Mouse (Mus musculus) right cerebral cortex, adult 2 months (tissue): ENCODE data around the gene Xab2.
A peak's percentile ranks its signal among the peaks of the same experiment; 100 is the strongest.

ENCODE experiments used
- DNase-seq, 2 experiments: peaks; one replicate each; pipeline ENCODE4 v3.0.0; 2021 to 2022; ENCODE audit warnings: low spot score in 2 of 2

The Xab2 gene

DNA sequence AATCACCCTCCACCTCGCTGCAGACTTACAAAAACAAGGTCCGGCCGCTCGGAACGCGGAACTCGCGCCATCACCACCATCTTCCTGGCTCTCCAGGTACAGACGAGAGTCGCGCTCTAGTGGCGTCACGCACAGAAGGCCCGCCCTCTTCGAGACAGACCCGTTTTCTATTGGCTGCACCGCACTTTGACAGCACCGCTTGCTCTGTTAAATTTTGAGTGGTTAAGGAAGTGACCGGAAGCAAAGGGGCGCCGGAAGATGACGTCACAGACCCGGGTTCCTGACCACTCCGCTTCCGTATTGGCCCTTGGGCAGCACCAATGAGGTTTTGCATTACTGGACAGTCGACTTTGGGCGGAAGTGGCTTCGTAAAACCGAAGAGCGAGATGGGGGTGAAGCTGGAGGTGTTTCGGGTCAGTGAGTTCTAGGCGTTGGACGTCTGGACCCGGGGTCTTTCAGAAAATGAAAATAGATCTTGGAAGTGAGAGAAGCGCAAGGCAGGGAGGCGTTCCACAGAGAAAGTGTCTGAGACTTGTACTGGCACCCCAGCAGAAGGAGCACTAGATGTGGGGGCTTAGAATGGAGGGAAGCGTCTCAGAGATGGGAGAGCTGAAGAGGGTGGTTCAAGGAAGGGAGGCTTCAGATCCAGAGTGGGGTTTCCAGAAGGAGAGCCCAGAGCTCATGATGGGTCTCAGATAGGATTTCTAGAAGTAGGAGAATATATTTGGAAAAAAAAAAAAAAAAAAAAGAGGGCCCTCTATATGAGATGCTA, at the start of gene Xab2, which contains the start of gene Pet100:
TSS of gene Xab2 (minus strand) at position 118 of the 772 bp plus-strand sequence.
TSS of gene Pet100 (plus strand) at position 350 of the 772 bp plus-strand sequence.
- peak; percentile 99 to 100 for DNase-seq

DNA sequence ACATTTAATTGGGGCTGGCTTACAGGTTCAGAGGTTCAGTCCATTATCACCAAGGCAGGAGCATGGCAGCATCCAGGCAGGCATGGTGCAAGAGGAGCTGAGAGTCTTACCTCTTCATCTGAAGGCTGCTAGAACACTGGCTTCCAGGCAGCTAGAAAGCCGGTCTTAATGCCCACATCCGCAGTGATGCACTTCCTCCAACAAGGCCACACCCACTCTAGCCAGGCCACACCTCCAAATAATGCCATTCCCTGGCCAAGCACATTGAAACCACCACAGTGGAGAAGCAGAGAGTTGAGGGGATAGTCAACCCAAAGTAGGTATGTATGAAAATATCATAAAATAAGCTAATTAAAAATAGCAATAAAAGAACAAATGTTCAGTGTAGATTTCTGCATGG, 49.3 kb upstream of the Xab2 start:
- no peak for DNase-seq

DNA sequence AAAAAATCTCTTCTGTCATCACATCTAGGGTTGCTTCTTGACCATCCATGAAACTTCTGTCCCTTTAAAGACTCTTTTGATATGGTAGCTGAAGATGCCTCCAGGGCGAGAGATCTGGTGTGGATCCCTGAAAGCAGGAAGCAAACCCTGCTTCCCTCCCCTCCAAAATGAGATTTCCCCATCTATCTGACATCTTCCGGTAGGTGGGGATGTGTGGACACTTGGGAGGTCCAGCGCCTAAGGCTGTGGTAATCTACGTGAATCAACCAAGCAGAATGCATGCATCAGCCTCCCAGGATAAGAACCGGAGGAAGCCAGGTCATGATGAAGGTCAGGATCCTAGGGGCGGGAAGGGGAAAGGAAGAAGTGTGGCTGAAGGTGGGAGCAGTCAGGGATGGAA, 44.4 kb upstream of the Xab2 start, which contains the start of gene Mcemp1:
TSS of gene Mcemp1 (plus strand) at position 248 of the 400 bp plus-strand sequence.
- no peak for DNase-seq

DNA sequence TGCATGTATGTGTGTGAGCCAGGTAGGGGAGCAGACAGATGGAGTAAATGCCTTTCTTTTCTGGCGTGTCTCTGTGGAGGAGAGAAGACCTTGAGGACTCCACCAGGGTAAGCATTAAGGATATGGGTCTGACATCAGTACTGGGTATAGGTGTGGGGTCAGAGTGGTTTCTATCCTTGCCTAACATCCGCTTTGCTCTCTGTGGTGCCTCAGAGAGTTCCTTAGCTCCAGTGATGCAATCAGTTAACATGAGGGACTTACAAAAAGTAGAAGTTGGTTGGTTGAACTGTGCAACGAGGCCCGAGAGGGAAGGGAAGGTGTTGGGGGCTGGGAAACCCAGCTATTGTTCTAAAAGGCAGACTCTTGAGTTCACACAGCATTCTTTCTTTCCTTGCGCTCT, 43.3 kb upstream of the Xab2 start:
- DNase-seq: no peak

DNA sequence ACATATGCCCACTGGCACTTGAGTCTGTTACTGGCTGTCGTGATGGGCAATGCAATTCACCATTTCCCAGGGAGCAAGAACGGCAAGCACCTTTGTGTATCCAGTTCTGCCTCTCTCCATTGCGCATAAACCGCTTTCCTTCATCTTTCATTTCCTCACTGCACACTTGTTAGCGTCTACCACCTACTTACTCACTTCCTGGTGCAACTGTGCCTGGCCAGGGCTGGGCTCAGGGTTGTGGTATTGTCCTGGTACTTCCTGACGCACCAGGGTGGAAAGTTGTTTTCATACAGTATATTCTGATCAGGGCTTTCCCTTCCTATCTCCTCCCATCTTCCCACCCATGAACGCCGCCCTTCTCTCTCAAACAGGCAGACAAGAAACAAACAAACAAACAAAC, 39.8 kb upstream of the Xab2 start:
- DNase-seq: no peak

DNA sequence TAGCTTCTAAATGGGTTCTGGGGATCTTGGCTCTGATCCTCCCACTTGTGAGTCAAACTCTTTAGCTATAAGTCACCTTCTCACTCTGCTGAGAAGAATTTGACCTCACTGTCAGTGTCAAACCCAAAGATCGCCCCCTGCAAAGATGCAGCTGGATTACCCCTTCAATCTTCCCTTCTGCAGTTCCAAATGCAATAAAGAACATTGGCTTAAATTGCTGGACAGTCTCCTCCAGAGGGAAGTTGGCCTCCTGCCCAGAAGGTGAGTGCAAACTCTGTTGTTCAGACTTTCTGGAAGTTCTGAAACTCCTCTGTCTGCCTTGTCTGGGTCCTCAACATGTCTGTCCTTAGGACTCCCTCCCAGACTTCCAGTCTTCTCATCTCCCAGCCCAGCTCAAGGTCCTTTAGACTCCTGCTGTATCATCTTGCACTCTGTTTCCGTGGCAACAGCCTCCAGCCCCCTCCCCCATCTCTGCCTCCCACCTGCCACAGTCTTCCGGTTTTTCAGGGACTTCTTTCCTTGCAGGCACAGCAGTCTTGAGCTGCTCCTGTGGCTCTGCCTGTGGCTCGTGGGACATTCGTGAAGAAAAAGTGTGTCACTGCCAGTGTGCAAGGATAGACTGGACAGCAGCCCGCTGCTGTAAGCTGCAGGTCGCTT, 35.7 kb upstream of the Xab2 start:
- DNase-seq: peak; percentile 47 to 51

DNA sequence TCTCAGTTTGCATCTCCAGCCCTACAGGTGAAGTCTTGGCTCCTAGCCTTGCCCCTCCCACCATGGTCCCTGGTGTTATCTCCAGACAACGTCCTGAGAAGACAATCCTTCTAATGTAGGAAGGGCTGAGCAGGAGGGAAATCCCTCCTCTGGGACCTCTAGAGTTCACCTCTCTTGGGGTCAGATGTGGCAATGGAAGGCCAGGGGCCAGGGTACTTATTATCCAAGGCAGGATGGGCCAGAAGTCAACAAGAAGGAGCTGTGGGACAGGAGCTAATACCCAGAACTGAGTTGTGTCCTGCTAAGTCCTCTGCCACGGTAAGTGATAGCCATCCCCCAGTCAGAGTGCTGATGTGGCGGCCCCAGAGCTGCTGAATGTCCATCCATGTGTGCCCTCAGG, 34.4 kb upstream of the Xab2 start, which contains the start of gene Retn:
TSS of gene Retn (plus strand) at position 245 of the 400 bp plus-strand sequence.
- no peak for DNase-seq

DNA sequence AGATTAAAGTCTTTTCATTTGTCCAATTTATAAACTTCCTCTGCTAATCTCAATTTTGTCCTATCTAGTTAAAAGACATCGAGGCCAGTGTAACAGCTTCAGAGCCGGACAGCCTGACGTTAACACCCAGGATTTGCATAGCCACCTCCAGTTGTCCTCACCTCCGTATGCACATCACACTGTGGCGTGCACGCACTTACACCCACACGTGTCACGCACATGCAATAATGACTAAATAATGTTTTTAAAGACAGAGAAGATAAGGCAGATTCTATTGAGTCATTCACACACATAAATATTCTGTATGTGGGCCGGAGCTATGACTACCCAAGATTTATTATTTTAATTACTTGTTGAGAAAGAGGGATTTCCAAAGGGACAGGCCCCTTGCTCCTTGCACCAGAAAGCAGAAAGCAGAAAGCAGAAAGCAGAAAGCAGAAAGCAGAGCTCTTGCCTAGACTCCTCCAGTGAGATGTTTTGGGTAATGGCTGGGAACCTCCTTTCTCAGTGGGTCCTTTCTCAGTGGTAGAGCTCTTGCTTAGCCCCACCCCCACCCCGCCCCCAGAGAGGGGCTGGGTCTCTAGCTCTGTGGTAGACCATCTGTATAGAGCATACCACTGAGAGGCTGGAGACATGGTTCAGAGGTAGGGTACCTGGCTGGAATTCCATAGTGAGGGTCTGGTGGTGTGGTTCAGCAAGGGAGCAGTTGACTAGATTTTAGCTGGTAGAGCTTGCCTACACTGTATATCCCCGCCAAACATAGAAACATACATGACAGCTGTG, 33.8 kb upstream of the Xab2 start:
- peak; percentile 25 to 31 for DNase-seq

DNA sequence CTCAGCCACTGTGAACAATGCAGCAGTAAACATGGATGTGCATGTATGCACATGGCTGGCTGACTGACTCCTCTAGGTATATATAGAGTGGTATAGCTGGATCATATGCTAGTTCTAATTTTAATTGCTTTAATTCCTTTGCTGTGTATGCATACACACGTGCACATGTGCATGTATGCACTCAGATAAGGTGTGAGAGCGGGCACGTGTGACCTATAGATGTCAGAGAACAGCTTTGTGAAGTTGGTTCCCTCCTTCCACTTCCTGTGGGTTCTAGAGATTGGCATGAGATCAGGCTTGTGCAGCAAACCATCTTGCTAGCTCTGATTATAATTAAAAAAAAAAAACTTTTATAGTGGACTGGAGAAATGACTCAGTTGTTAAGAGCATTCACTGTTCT, 31.7 kb upstream of the Xab2 start:
- DNase-seq: no peak

DNA sequence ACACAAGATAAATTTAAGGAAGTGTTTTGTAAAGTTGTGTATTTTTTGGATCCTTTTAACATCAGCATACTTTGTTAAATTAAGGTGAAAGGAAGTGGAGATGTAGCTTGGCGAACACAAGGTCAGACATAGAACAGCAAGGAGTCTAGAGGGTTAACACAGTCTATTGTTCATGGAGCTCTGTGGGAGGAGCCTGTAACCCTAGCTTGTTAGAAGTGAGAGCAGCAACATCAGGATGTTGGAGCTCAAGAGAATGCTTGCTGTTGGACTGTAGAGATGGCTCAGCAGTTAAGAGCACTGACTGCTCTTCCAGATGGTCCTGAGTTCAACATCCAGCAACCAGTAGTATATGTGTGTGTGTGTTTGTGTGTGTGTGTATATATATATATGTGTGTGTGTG, 27.9 kb upstream of the Xab2 start:
- DNase-seq: no peak

DNA sequence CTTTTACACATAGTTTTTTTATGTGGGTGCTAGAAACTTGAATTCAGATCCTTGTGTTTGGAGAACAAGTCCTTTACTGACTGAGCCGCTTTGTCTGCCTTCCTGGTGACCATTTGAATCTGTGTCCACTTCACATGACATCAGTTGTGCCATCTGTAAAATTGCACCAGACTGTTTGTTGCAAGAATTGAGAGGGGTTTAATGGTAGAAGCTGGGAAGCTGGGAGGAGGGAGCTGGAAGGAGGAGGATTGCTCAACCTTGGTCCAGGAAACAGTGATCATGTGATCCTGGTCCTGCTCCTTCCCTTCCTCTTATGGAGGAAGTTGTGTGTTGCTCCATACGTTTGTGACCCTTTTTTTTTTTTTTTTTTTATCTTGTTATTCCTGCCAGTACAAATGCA, 27.2 kb upstream of the Xab2 start:
- no peak for DNase-seq

DNA sequence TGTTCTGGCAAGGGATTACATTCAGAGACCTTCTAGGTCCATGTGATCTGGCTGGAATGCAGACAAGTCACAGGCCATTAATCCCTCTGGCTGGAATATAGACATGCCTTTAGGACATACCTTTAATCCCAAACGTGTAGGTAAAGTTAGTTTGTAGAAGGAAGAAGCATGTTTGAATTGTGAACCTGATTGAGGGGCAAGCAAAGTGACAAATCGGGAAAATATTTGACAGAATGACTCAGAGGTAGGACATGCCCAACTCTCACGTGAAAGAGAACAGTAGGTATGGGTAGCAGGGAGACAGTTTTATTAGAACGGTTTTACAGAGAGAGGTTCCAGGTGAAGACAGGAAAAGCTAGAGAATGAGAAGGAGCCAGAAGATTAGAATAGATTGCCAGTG, 26.4 kb upstream of the Xab2 start:
- no peak for DNase-seq

DNA sequence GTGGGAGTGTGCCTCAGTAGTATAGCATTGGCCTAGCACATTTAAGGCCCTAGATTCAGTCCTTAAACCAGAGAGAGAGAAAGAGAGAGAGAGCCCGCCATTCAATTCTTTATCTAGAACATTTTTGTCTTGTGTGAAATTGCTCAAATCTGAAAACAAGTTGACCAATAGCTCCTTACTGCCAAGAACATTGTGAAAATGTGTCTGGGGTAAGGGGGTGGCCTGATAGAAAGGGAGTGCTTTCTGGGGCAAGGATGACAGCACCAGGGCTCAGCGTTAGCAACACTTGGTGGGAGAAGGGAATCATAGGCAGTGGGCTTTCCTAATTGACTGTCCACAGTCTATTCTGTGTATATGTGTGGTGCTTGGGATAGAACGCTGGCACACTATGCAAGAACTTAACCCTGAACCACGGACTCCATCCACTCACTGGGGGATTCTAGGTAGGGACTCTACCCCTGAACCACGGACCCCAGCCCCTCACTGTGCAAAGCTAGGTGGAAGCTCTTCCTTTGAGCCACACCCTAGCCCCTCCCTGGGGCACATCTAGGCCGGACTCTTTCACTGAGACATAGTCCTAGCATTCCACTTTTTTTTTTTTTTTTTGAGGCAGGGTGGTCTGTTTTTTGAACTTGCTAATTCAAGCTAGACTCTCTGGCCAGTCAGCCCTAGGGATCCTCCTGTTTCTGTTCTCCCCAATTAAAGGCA, 25.9 kb upstream of the Xab2 start:
- DNase-seq: no peak

DNA sequence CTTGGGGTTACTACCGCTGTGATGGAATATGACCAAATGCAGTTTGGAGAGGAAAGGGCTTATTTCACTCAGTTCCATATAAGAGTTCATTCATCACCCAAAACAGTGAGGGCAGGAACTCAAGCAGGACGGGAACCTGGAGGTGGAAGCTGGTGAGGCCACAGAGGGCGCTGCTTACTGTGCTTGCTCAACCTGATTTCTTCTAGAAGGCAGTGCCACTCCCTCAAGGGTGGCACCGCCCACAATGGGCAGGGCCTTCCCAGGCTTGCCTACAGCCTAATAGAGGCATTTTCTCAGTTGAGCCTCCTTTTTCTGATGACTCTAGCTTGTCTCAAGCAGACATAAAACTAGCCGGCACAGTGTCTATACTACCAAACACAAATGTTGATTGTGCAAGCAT, 24.7 kb upstream of the Xab2 start:
- no peak for DNase-seq

DNA sequence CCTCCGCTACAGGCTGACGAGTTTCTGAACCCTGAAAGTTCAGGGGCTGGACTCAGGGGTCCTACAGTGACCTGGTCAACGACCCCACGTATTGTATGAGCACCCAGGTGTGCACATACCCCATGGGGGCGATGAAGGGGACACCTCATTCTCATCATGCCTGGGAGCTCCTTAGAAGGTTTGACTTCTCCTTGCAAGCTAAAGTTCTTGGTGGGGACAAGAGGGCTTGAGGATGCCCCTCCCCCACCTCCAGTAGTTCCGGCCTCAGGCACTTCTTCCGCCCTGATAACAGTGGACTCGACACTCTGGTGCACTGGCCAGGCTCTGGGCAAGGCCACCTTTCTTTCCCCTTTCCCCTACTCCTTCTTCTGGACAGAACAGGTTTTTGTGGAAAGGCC, 10.4 kb upstream of the Xab2 start:
- no peak for DNase-seq

DNA sequence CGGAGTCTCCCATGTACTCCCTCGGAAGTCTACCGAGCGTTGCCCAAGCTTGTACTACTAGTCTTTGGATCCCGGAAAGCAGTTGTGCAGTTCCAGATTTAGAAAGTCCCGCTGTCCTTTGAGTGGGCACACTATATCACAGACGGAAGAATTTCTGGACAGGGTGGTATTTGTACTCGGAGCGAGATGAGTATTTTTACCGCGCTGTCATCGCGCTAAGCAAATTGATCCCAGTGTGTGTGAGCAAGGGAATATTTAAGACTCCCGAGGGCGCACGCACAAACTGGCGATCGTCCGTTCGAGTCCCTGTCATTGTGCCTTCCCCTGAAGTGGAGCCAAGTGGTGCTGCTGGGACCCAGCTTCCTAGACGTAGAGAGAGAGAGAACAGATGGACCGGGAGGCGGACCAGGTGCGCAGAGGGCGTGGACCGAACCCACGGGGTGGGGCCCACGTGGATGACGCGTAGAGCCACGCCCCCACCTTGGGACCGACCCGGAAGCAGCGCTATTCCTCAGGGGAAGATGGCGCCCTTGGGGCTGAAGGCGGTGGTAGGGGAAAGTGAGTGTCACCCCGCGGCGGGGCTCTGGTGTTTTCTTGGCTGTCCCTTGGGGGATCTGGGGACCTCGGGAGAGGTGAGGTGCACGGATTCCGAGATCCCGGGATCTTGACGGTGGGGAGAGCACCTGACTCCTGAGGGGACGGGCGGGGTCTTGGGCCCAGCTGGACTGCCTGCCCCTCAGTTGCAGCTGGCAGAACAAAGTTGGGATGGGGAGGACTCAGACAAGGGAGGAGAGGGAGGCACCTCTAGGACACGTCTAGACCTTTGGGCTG, 9.7 kb upstream of the Xab2 start, which contains the start of gene Stxbp2:
TSS of gene Stxbp2 (plus strand) at position 309 of the 831 bp plus-strand sequence.
- peak; percentile 70 for DNase-seq

DNA sequence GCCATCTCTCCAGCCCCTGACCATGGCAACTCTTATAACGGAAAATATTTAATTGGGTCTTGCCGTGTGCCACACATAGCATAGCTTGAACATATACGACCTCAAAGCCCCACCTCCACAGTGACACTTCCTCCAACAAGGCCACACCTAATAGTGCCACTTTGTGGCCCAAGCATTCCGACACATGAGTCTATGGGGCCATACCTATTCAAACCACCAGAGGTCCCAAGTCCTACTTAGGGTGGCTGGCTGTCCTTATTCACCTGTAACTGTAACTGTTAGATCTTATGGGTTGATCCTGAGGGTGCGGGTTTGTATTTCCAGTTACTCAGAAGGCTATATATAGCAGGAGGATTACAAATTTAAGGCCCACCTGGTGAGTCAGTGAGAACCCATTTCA, 6.9 kb upstream of the Xab2 start:
- peak in 1 of 2 experiments; percentile 47 for DNase-seq

DNA sequence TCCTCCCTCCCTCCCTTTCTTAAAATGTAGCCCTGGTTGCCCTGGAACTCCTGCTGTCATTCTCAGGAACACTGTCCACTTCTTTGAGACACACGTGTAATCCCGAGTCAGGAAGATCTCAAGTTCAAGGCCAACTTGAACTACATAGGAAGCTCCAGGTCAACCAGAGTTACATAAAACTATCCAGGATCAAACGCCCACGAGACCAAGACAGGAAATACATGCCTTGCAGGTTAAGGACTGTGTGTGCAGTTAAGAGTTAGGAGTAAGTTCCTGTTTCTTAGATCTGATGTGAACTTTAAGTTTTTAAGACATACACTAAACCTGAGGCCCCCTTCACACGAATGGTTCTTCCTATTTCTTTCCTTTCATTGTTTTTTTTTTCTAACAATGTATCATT, 5.9 kb upstream of the Xab2 start:
- DNase-seq: no peak

DNA sequence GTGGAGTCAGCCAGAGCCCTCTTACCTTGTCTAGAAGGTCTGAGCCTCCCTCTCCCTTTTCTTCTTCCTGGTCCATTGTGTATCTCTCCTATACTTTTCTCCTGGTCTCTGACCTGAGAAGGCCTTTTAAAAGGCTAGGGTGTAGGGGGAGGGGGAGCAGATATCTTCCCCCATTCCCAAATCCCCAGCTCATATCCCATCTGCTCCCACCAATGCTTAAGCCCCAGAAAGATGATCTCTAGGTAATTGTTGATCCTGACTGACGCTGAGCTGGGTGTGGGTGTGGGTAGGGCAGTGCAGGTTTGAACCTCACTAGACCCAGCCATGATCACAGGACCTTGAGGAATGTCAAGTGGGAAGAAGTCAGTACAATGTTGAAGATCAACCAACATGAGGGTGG, 4.3 kb upstream of the Xab2 start, which contains the start of gene Pcp2:
TSS of gene Pcp2 (minus strand) at position 101 of the 400 bp plus-strand sequence.
- DNase-seq: no peak

DNA sequence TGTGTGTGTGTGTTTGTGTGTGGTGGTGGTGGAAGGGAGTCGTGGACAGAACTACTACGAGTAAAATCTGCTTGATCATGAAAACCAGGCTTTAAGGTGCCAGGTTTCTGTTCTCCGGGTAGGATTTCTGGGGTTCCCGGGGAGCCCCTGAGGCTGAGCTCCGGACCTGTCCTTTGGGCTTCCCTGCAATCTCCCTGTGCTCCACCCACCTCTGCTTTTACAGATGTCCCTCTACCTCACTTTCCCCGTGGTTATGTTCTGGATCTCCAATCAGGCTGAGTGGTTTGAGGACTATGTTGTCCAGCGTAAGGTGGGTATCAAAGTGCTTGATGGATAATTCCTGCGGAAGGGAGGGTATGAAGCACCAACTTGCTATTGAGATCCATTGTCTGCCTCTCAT, 1.0 kb upstream of the Xab2 start:
- DNase-seq: no peak

DNA sequence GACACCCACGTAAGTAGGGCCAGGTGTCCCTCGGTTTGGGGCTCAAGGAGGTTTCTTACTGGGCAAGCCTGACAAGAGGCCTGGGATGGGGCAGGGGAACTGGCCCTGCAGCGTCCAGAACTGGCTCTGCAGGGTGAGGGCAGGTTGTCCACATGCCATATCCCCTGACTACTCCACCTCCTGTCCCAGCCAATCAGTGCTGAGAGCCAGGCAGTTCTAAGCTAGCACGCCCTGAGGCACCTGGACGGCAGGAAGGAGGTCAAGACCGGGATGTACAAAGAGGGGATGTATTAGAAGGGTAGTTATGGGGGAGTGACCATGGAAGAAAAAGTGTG, 11.3 kb downstream of the Xab2 start:
- no peak for DNase-seq
